Mouse (Mus musculus) forebrain, embryonic 16.5 days (tissue): ENCODE data around the gene Spdye4b. TPM values are rescaled to one million over a fixed set of nuclear protein-coding genes. Genes with fewer than 3 reads are reported as not detected.

ENCODE experiments used
- ATAC-seq: fragments of 200-750 bp; cut with Nextera tagmentation; 2 replicates; pipeline ENCODE4 v1.8.0; 2017; ENCODE audit warnings: mild to moderate bottlenecking, moderate library complexity
- H3K27ac ChIP-seq: fragments of 300-500 bp; sonication (generic); 2 replicates; pipeline ENCODE4 v1.5.1; 2014; ENCODE audit warnings: low read length, control low read depth
- H3K27me3 ChIP-seq: fragments of 300-500 bp; sonication (generic); replicated peaks from 2 replicates; pipeline ENCODE4 v1.6.1; 2014; ENCODE audit warnings: low read length; ENCODE audit not compliant: control insufficient read depth, insufficient read depth
- H3K36me3 ChIP-seq: fragments of 300-500 bp; sonication (generic); 2 replicates; pipeline ENCODE4 v1.6.1; 2014; ENCODE audit not compliant: control insufficient read depth, insufficient read depth
- H3K4me1 ChIP-seq: fragments of 300-500 bp; sonication (generic); replicated peaks from 2 replicates; pipeline ENCODE4 v1.6.1; 2014; ENCODE audit warnings: low read length; ENCODE audit not compliant: control insufficient read depth, insufficient read depth
- H3K4me2 ChIP-seq: fragments of 300-500 bp; sonication (generic); 2 replicates; pipeline ENCODE4 v1.6.1; 2014; ENCODE audit warnings: mild to moderate bottlenecking, low read length, control low read depth
- H3K4me3 ChIP-seq: fragments of 300-500 bp; sonication (generic); replicated peaks from 2 replicates; pipeline ENCODE4 v1.5.1; 2014; ENCODE audit warnings: mild to moderate bottlenecking, low read length, control low read depth
- H3K9ac ChIP-seq: fragments of 300-500 bp; sonication (generic); replicated peaks from 2 replicates; pipeline ENCODE4 v1.6.1; 2014; ENCODE audit warnings: low read depth, low read length, control low read depth
- H3K9me3 ChIP-seq: fragments of 300-500 bp; sonication (generic); 2 replicates; pipeline ENCODE4 v1.6.1; 2016; ENCODE audit warnings: low read length; ENCODE audit not compliant: control insufficient read depth
- WGBS: fragments of 180-500 bp; shearing (Covaris S2); extraction: QIAGEN DNeasy Blood & Tissue Kit; methylation state at CpG from one replicate; pipeline ENCODE4 v1.1.7; 2014; 5-methylcytosine and 5-hydroxymethylcytosine counted together
- microRNA-seq: library from miRNA; unstranded; fragments of <30 nt; microRNA quantifications from one replicate; pipeline ENCODE4, GENCODE M21; 2017
- polyA plus RNA-seq: library from polyadenylated mRNA; unstranded; fragments of >200 nt; fragmentation: Nextera tagmentation; extraction: Ambion mirVana; gene quantifications from 2 replicates; pipeline ENCODE4 v1.2.1, GENCODE M21; 2015

The Spdye4b gene
- polyA plus RNA-seq, 1 experiment from 2014 or later: not detected

DNA sequence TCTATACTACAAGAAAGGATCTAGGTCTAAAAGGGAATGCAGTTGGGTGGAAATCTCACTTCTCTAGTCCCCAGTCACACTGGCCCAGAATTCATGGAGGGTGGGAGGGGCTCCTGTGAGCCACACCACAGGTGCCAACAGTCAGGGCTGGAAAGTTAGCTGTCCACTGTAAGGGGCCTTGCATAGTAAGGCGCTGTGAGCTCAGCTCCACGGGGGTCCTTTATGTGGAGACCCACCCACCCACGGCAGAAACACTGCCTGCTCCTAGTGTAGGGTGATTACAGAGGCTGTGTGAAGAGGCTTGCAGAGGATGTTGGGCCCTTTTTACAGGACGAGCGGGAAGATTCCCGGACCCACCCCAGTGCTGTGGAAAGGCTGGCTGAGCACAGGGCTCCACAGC lies 71.2 kb downstream of the Spdye4b start:
- WGBS: 58% methylated on average over 6 of the region's 6 CpGs
- no peak overlapping the region for H3K4me3 ChIP-seq
- peaks cover 19% of the 10 kb centered on the region for H3K4me1 ChIP-seq
- H3K4me2 ChIP-seq: no peak overlapping the region
- H3K27ac ChIP-seq: no peak overlapping the region
- ATAC-seq: no peak
- H3K9me3 ChIP-seq: no peaks in the 10 kb centered on the region
- H3K36me3 ChIP-seq: peaks cover 30% of the 10 kb centered on the region
- H3K27me3 ChIP-seq: peaks cover 32% of the 10 kb centered on the region
- no peak overlapping the region for H3K9ac ChIP-seq

DNA sequence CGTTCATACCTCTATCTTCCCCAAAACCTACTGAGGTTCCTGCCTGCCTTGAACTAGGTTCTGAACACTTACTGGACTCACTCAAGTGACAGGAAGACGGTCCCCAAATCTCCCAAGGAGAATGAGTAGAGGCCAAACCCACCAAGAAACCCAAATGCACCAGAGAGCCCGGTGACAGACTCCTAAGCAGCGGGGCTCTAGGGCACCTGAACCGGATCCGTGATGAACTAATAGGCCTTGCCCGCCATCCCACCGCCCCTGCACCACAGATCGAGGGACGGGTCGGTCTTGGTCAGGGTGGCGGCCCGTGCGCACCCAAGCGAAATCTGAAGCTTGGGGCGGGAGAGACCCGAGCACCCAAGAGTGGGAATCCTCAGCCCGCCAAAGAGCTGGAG lies 72.0 kb downstream of the Spdye4b start:
- Histone ChIP-seq H3K4me1 (peaks cover 19% of the 10 kb centered on the region), H3K9ac (no peak overlapping the region; the same call in 1 of the 2 replicates), H3K27ac (no peak overlapping the region), H3K4me2 (no peak overlapping the region), H3K9me3 (no peaks in the 10 kb centered on the region), H3K4me3 (no peak overlapping the region), H3K36me3 (peaks cover 23% of the 10 kb centered on the region), H3K27me3 (peaks cover 32% of the 10 kb centered on the region)
- ATAC-seq: no peak
- WGBS: 49% methylated on average over 18 of the region's 18 CpGs

DNA sequence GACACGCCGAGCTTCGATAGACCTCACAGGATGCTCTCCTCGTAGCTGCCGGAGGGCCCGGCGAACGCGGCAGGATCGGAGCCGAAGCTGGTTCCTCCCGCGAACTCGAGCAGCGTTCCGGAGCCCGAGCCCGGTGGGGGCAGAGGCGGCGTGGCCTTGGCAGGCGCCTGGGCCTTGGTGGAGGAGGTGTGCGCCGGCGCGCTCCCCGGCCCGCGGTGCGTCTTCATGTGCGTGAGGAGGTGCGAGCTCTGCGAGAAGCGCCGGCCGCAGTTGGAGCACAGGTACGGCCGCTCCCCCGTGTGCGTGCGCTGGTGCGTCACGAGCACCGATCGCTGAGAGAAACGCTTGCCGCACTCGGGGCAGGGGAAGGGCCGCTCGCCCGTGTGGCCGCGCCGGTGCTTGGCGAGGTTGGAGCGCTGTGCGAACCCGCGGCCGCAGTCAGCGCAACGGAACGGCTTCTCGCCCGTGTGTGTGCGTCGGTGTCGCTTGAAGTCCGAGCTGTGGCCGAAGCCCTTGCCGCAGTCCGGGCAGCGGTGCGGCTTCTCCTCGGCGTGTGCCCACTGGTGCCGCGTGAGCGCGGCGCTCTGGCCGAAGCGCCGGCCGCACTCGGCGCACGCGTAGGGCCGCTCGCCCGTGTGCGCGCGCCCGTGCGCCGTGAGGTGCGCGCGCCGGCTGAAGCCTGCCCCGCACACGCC lies 72.5 kb downstream of the Spdye4b start:
- Histone ChIP-seq H3K27me3 (peaks cover 32% of the 10 kb centered on the region), H3K27ac (no peak overlapping the region), H3K9ac (peak overlapping the region; percentile 24; the same call in 1 of the 2 replicates), H3K9me3 (no peaks in the 10 kb centered on the region), H3K4me2 (peak overlapping the region; percentile 54), H3K4me3 (peak overlapping the region; percentile 33), H3K4me1 (peaks cover 19% of the 10 kb centered on the region), H3K36me3 (peaks cover 23% of the 10 kb centered on the region)
- peak; percentile 27; the same call in 1 of the 2 replicates for ATAC-seq
- WGBS: 7% methylated on average over 103 of the region's 103 CpGs

DNA sequence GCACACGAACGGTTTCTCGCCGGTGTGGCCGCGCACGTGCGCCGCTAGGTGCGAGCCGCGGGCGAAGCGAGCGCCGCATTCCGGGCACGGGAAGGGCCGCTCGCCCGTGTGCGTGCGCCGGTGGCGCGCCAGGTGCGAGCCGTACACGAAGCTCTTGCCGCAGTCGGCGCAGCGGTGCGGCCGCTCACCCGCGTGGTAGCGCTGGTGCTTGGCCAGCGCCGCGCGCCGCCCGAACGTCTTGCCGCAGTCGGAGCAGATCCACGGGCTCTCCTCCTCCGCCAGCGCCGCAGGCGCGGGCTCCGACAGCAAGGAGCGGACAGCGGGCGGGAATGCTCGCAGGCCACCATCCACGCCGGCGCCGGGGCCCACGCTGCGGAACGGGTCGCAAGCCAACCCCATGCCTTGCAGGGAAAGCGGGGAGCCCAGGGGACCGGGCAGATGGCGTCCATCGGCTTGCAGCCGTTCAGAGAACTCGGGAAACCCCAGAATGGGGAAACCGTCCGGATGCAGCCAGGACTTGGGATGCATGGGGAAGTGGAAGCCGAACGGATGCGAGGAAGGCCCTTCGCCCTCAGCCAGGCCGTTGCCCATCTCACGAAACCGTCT lies 73.2 kb downstream of the Spdye4b start:
- Histone ChIP-seq H3K4me1 (peaks cover 19% of the 10 kb centered on the region), H3K36me3 (peaks cover 20% of the 10 kb centered on the region), H3K4me2 (peak overlapping the region; percentile 54), H3K9ac (peak overlapping the region; percentile 24), H3K27me3 (peaks cover 32% of the 10 kb centered on the region), H3K9me3 (no peaks in the 10 kb centered on the region), H3K4me3 (peak overlapping the region; percentile 33), H3K27ac (no peak overlapping the region)
- WGBS: 8% methylated on average over 75 of the region's 81 CpGs
- ATAC-seq: peak; percentile 43

Small RNA genes within 50 kb of the gene (microRNA-seq; reads per million reads assigned to microRNA genes)
- gene Gm44405: not detected

Other genes starting within 250 kb of the Spdye4b start
- gene Fscn1, start 220.7 kb upstream of the Spdye4b start, polyA plus RNA-seq: 541 and 600 TPM in 2 replicates
- 36.5 and 43.0 TPM in 2 replicates for gene Rnf216, start 68.0 kb upstream of the Spdye4b start, polyA plus RNA-seq
- 0.06 TPM in 1 of 2 replicates, not detected in the other for gene Olfr718-ps1, start 33.4 kb upstream of the Spdye4b start, polyA plus RNA-seq
- 14.1 and 17.9 TPM in 2 replicates for gene Rbak, start 242 bp upstream of the Spdye4b start, polyA plus RNA-seq
- not detected in 2 replicates for gene Spdye4a, start 45.9 kb downstream of the Spdye4b start, polyA plus RNA-seq
- gene Zfp12, start 54.1 kb downstream of the Spdye4b start, polyA plus RNA-seq: 30.0 and 31.5 TPM in 2 replicates
- gene Zfp316, start 89.0 kb downstream of the Spdye4b start, polyA plus RNA-seq: 8.9 and 9.5 TPM in 2 replicates
- 0.13 TPM in 1 of 2 replicates, not detected in the other for gene Zfp853, start 112.6 kb downstream of the Spdye4b start, polyA plus RNA-seq
- gene E130309D02Rik, start 134.3 kb downstream of the Spdye4b start, polyA plus RNA-seq: 45.4 and 49.5 TPM in 2 replicates
- 77.9 and 78.6 TPM in 2 replicates for gene Zdhhc4, start 148.2 kb downstream of the Spdye4b start, polyA plus RNA-seq
- 0.36 and 1.0 TPM in 2 replicates for gene Grid2ip, start 176.3 kb downstream of the Spdye4b start, polyA plus RNA-seq
- gene Kdelr2, start 222.8 kb downstream of the Spdye4b start, polyA plus RNA-seq: 124 and 142 TPM in 2 replicates